Mouse (Mus musculus) frontal cortex, adult (tissue): Measurements from ENCODE around the gene Gm10961.

ENCODE experiments used
- ATAC-seq: cut with Nextera tagmentation; 2 replicates; pipeline ENCODE4 v1.9.2; 2017; ENCODE audit warnings: mild to moderate bottlenecking, moderate library complexity, mixed read lengths; ENCODE audit not compliant: low TSS enrichment

The Gm10961 gene

GRCm38 (mm10) chr3:107656888-107657287 is 25.8 kb downstream of the Gm10961 start:
- ATAC-seq, result no peak

GRCm38 (mm10) chr3:107659000-107659399 is 27.9 kb downstream of the Gm10961 start:
- ATAC-seq, result peak; percentile 31; the same call in 1 of the 2 replicates

- no peak for ATAC-seq
Observed at GRCm38 (mm10) chr3:107664641-107665040, 33.5 kb downstream of the Gm10961 start.

GRCm38 (mm10) chr3:107667426-107667825 is 36.3 kb downstream of the Gm10961 start:
- 0 out of 2 replicates have a peak, but pooled peaks have one; percentile 2 for ATAC-seq

GRCm38 (mm10) chr3:107668786-107669185 is 37.7 kb downstream of the Gm10961 start:
- peak; percentile 54; the same call in 1 of the 2 replicates for ATAC-seq

- no peak for ATAC-seq
Observed at GRCm38 (mm10) chr3:107670500-107670899, 39.4 kb downstream of the Gm10961 start.

- ATAC-seq, result no peak
Observed at GRCm38 (mm10) chr3:107671509-107671908, 40.4 kb downstream of the Gm10961 start.

GRCm38 (mm10) chr3:107680790-107681576 is 49.9 kb downstream of the Gm10961 start:
- peak; percentile 91 for ATAC-seq
